Mouse (Mus musculus): Measurements from ENCODE around the gene Atxn7l1. TPM values are rescaled to one million over a fixed set of nuclear protein-coding genes. Genes with fewer than 3 reads are reported as not detected.

The Atxn7l1 gene
- 10 to 100 TPM; 59.7 to 94.2 (median 92.9) TPM for polyA plus RNA-seq (2017; shearing (Covaris generic))

DNA sequence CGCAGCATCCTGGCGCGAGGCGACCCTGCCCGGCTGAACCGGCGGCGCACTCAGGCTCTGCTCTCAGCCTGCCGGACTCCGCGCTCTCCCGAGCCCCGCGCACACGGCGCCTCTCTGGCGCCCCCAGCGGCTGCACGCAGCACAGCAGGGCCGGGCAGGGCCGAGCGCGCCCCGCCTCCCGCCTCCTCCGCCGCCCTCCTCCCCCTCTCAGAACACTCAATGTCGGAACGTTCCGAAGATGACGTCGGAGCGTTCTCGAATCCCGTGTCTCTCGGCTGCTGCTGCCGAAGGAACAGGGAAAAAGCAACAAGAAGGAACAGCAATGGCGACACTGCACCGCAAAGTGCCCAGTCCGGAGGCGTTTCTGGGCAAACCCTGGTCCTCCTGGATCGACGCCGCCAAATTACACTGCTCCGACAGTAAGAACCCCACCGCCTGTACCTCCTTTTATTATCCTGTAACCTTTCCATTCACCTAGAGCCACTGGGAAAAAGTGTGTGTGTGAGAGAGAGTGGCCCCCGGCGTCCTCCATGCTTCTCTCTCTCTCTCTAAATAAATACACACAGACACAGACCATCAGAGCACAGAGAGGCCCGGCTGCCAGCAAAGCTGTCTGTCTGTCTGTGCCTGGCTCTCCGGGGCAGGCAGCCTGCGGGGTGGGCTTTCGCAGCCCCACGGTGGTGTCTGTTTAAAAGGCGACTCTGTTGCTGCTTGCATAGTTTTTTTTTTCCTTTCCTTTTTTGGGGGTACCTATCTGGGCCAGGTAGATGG lies at the start of gene Atxn7l1:
Atxn7l1 (plus strand) TSS at position 197 of the 771 bp plus-strand sequence.
- ATAC-seq, result peak; percentile 76

DNA sequence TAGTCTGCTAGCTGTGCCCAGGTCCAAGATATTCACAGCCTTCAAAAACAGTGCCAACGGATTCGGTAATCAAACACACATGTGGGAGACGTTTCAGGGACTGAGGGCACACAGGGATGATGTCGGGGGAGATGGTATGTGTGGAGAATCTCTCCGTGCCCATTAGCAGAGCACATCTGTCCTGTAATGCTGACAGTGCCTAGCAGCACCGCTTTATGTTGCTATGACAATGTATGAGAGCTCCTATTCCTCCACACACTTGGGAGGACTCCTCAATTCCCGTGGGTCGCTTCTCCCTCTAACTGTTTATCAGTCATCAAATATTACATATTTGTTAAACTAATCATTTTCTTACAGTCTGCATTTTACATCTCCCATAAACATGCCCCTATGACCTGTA lies 45.9 kb upstream of the Atxn7l1 start:
- no peak for ATAC-seq

DNA sequence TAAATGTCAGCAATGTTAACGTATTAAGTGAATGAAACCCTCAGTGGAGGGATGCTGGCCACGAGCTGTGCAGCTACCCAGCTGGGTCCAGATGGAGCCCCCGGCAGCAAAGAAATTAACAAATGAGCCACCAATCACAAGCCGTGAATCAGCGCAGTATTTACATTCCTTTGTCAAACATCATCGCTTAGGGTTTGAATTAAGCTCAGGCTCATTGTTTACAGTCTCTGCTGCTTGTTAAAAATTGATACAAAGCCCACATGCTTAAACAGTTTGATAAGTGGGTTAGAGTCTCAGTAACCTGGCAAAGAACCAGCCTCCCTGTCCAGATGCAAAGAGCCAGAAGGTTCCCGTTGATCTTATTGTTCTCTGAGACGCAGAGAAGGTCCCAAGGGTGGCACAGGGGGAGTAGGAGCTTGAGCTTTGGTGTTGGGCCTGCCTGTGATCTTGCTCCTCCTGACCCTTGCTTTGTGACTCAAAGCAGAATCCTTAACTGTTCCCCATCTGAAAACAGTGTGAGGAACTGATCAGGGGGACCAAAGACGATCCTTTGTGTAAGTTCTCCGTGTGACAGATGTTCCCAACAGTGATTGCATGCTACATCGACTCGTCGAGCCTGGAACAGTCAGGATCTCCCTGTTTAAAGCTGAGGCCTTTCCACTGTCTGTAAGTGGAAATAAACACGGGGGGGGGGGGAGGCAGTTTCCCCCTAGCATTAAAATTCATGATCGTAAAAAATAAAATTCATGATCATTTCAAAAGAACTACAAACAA lies 45.0 kb upstream of the Atxn7l1 start:
- no peak for ATAC-seq

DNA sequence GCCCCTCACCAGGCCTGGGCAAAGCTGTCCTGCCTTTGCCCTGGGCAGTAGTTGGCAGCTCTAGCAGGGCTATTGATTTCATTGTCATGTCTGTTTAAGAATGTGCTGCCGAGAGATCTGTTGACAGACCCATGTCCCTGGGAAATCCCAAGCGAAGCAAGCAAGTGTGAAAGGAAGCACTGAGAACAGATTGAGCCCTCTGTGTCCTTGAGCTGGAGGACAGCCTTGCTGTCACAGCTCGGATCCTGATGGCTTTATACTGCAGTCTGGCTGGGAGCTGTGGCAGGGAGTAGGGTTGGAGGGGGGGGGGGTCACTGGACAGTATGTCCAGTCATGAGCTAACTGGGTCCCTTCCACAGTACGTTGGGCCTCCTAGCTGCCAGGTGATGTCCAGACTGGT lies 41.8 kb upstream of the Atxn7l1 start:
- no peak for ATAC-seq

DNA sequence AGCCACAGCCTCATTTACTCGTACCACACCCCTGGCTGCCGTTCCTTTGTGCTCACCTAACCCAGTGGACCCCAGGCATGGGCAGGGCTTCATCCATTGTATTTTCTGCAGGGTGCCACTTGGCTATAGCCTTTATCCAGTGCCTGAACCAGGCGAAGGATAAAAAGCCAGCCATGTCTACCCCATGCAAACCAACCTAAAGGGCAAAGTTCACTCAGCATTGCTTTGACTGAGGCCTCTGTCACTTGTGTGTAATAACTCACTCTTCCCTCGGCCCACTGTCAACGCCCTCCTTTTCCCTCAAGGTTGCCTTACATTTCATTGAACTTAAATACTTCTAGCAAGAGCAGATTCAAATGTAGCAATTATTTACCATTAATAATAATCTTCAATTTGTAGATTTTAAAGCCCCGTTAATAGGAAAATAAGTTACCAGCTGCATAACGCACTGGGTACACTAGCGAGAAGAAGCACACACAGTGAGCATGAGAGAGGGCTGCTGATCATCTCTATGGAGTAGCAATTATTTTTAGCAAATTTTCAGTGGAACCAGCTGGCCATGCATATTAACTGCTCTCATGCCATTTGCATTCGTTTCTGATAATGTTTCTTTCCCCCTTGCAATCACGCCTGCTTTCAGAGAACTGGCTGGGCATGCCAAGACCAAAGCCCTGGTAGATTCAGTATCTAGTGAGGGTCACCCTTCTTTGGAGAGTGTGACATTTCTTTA lies 40.9 kb upstream of the Atxn7l1 start:
- ATAC-seq, result no peak

DNA sequence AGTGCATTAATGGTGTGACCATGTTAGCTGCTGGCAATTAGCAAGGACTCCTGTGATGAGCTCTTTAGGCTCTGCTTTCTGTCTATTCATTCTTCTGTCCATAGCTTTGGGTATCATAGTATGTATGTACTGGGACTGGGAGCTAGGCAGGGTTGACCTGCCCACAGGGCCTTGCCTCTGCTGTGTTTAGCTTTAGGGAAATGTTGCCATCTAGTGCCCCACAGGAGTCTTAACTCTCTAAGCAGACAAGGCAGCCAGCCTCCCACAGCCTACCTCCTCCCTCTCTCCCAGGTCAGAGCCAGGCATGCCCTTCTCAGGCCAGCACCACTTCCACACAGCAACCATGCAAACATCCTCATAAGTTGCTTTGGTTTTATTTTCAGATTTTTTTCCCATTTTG lies 38.0 kb upstream of the Atxn7l1 start:
- peak; percentile 86 for ATAC-seq

DNA sequence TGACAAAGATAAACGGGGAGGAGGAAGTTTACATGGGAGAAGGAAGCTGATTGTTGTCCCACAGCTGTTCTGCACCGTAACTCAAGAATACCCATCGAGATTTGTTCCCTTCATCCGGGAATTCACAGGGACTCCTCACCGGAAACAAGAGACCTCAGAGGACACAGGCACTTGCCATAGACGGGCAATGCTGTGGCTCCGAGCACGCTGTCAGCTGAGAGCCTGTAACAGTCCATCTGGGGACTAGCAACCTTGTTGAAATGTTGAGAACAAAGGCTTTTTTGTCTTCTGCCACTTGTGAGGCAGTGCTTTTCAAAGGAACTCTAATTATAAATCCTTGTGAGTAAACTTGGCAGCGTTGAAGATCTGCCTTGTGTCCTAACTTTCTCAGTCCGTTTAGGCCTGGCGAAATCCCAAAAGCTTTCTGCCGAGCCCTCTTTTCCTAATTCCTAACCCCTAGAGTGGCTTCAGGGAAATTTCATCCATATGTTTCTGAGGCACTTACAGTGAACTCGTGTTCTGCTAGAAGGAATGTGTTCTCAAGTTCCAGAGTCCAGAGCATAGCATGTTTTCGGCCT lies 36.5 kb upstream of the Atxn7l1 start:
- no peak for ATAC-seq

DNA sequence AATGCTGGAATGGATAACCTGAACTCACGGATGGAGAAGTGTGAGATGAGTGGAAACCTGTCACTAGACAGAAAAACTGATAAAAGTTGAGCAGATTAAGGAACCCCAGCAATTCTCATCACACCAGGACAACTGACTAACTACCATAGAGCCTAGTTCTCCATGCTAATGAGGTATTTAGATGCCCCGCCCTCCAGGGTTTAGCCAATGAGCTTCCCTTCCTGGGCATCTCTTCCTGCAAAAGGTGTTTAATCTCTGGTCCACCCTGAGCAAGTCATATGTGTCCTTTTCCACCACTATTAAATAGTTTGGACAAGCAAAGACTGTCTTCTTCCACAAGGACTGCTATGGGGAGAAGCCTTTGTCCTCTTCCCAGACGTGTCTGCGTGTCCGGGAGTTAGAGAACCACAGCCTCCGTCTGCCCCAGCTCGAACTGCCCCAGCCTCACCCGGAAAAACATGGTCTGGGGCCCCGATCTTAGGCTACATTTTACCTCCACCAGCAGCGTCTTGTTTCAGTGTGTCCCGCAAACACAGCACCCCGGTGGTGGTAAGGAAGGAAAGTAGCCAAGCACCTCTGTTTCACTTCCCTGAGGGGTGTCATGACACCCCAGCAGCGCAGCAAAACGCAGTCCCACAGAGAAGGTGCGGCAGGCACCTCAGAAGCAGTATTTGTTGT lies 28.7 kb upstream of the Atxn7l1 start:
- ATAC-seq, result peak; percentile 93

DNA sequence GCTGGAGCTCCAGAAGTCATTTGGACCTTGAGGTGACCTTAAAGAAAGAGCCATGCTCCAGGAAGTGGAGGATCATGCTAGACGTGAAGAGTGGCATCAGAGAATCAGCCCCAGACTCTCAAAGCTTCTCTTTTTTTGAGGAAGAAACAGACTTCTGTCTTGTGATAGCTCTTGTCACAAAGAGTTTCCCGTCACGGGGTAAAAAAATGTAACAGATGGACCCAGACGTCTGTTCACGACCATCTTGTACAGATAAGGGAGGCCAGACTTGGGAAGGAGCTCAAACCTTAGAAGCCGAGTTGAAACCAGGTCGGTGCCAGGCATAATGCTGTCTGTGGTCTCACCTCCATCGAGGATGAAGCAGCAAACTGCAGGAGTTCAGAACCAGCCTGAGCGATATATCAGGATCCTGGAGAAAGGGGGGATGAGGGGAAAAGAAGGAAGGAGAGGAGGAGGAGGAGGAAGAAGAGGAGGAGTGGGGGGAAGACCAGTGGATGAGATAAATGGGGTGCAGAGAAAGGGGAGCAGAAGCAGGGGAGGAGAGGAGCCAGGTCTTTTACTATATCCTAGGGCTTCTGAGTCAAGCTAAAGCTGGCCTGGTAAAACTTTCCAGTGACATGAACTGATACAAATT lies 21.8 kb upstream of the Atxn7l1 start:
- no peak for ATAC-seq

DNA sequence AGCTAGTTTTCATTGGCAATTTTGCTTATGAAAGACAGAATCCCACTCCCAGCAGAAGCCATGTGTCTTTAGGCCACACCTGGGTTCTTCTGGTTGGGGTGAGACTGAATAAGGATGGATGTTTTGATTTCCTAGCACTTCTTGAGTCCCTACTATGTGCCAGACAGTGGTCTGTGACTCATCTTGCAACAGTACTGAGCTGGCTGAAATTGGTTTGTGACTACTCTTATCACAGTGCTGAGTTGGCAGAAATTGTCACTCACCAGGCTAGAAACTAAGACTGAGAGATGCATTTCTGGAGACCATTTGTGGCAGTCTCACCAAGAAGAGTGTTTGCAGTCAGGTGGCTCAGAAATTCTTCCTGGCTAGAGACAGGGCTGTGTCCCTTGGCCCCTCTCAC lies 21.2 kb upstream of the Atxn7l1 start:
- no peak for ATAC-seq

DNA sequence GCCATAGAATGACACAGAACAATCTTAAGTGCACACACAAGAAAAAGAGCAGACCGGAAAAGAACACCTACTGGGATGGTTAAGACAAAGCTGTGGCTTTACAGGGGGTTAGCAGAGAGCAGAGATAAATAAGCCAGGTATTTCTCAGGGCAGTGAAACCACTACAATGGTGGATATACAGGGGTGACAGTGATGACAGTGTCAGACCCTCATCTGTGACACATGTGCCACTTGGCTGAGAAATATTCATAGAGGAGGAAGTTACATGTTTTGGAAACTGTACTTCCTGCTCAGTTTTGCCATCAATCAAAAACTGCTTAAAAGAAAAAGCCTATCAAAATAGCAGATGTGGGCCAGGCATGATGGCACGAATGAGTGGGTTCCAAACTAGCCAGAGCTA lies 19.4 kb upstream of the Atxn7l1 start:
- peak; percentile 26 for ATAC-seq

DNA sequence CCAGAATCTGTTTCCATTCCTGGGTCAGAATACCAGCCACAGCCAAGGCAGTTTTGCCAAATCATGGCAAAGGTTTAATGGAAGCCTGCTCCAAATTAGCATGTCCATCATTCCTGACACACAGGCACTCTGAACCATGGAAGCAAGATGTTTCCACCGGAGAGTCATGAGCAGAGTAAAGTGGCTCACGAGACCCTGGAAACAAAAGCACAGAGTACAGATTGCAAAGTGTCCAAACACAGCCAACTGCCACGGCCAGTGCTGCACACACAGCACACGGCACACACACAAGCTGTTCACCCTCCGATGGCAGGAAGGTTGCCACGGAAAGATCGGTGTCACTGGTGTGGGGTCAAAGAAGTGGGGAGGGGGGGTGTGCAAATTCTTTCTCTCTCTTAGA lies 18.8 kb upstream of the Atxn7l1 start:
- ATAC-seq, result no peak

DNA sequence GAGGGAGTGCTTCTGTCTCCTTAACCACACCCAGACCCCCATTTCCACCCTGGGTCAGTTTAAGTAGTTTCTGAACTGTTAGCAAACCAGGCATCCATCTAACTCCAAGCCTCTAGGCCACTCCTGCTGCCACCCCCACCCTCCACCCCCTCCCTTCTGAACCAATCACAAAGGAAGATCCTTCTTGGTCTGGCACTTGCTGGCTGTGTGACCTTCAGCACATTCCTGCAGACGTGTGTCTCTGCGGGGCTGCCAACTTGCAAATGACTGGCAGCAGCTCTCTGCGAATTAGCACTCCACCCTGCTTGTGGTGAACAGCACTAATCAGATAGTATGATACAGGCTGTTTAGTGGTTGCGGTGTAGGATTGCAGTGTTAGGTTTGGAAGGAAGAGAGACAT lies 18.1 kb upstream of the Atxn7l1 start:
- peak; percentile 37 for ATAC-seq

DNA sequence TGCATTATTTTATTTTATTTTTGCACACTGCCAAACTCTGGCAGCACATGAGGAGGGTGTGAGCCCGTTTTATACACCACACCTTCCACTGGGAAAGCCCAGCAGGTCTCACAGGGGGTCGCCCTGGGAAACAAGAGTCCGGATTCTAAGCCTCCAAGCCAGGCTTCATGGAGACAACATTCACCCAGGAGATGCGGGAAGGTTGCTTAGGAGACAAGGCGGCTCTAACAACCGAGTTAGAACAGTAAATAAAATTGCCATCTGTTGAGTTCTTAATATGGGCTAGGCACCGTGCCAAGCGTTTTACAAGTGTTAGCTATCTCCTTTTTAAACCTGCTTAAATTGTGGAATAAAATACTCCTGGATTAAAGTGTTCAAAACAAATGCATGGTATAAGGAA lies 17.1 kb upstream of the Atxn7l1 start:
- ATAC-seq, result no peak

DNA sequence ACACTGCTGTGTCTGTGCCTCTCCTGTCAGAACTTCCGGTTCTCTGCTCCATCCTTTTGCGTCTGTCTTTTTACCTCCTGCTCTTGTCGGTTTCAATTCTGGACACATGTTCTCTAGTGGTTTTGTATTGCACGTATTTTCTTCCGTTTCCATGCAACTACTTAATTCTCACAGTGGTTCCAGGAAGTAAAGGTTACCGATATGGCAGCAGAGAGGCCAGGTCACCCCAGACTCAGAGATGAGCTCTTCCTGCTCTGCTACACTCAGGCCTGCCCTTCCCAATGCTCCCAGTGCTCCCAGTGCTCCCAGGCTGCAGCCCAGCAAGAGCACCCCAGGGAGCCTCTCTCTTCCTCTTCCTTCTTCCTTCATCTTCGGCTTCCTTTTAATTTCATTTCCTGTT lies 15.7 kb upstream of the Atxn7l1 start:
- peak; percentile 91 for ATAC-seq

DNA sequence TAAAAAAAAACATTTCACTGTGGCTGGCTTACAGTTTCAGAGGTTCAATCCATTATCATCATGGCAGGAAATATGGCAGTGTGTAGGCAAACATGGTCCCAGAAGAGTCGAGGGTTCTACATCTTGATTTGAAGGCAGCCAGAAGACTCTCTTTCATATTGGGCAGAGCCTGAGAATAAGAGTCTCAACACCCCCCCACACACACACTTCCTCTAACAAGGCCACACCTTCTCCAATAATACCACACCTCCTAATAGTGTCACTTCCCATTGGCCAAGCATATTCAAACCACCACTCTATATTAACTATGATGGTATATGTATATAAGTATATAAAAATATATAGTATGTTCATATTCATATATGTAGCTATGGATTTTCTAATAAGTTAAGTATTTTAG lies 9.6 kb upstream of the Atxn7l1 start:
- ATAC-seq, result no peak

DNA sequence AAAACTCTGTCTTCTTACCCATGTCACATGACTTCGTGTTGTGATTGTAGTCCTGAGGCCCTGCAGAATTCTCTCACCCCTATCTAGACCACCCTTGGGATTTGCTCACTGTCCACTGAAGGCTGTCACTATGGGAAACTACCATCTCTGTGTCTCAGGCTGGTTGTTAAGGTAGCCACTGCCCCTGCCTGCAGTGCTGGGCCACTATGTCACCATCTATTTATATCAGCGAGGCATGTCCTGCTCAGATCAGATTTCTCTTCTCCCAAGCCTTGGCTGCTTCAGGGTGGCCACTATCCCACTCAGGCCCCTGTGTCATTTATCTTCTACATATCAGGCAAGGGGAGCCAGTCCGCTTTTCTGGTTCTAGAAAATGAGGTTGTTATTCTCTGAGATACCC lies 8.4 kb upstream of the Atxn7l1 start:
- no peak for ATAC-seq

DNA sequence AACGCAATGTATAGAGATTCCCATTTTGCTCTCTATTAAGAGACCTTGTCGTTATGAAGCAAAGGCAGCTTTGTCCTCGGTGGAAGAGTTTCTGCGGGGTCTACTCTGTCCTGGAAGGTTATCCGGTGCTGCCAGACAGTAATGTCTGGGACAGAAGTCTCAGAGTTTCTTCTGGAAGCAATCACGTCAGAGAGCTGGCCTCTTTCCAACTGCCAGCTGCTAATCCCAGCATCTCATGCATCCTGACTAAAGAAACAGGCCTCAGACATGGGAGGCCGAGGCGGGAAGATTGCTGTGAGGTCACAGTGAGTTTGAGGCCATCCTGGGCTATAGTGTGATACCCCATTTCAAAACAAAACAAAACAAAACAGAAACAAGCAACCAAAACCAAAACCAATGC lies 3.0 kb upstream of the Atxn7l1 start:
- ATAC-seq, result no peak

DNA sequence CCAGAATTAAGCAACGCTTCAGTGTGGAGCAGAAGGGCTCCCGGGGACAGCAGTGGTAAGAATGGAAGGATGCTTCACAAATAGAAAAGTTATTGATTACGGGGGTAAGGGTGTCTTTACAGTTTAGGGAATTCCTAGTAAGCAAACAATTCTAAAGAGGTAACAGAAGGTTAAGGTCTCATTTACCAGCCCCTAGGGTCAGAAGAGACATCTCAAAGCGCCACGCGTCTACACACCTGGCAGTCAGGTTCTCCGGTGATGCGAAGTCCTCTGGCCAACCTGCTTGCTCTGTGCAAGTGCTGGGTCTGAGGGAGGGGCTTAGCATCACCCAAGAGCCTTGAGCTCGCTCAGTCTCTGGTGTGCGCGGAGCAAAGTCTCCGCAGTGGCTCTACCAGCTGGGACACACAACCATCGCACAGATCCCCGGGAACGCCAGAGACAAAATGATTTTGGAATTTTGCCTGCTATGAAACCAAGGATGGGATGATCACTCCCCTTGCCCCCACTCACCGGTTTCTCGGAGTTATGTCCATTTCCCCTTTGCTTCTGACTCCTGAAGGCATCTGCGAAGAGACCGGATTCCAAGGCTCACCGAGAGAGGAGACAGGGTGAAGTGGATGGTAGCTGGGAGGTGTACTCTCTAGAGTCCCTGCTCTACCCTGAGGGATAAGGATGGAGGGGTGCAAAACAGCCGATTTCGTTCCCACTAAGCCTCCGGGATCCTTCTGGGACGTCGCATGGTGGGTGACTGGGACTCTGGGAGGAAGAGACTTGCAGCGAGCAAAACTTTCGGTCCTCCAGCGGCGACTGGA lies 665 bp upstream of the Atxn7l1 start:
- ATAC-seq, result peak; percentile 61

DNA sequence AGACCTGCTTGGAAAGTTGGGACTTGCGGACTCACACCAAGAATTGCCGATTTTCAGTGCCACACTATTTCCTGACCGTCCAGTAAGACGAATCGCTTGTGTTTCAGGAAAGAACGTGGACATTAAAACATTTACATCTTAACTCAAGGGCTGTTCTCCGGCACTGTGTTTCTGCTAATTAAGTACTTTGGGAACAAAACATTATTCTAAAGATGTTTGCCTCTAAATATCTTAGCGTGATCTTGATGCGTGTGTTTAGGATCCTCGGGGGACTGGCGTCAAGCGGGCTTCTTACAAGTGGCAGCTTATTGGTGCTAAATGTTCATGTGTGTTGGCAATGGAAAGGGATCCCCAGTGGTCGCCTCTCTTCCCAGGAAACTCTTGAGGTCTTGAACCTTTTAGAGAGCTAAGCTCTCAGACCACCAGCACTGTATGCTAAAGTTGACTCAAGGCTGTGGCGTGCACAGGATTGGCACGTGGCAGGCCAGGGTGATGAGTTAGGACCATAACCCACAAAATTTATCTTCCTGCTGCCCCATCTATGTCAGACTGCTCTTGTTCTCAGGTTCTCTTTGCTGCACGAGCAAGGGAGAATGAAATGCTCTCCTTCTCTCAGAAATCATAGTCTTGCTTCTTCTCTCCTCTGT lies 2.2 kb downstream of the Atxn7l1 start:
- no peak for ATAC-seq

DNA sequence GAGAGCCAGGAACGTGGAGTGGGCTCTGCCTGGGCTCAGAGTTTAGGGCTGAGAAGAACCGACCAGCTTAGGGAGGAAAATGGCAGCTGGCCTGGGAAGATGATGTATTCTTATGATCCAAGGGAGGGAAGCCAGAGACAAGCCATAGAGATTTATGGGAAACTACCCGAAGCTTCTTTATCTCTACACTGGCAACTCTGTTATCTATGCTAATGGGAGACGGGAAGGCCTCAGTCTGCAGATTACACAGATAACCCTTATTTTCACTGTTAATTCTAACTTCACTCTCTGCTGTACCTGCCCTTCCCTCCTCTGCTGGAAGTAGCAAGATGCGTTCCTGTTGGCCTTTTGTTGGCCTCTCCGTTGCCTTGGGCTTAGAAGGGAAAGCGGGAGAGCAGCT lies 5.6 kb downstream of the Atxn7l1 start:
- no peak for ATAC-seq

Measured in inflammation-experienced regulatory T-cells, adult 6 months (primary cell).